Mouse (Mus musculus) heart, embryonic 10.5 days (tissue): ENCODE data around the gene Pde11a. TPM values are rescaled to one million over a fixed set of nuclear protein-coding genes. Genes with fewer than 3 reads are reported as not detected.
"Not testable (repeated sequence)": the region's sequence is repeated elsewhere in the genome, so short reads cannot be mapped to it uniquely, and the experiment has no call there.

Experiments used
- DNase-seq: peaks from one replicate; pipeline ENCODE4 v3.0.0-alpha.2; 2017; ENCODE audit warnings: low spot score
- H3K27ac ChIP-seq: fragments of 300-500 bp; sonication (generic); 2 replicates; pipeline ENCODE4 v1.5.1; 2016; ENCODE audit warnings: mild to moderate bottlenecking
- H3K27me3 ChIP-seq: fragments of 300-500 bp; sonication (generic); 2 replicates; pipeline ENCODE4 v1.6.1; 2016; ENCODE audit warnings: mild to moderate bottlenecking; ENCODE audit not compliant: poor library complexity, insufficient read depth, severe bottlenecking
- H3K36me3 ChIP-seq: fragments of 300-500 bp; sonication (generic); 2 replicates; pipeline ENCODE4 v1.6.1; 2016; ENCODE audit warnings: mild to moderate bottlenecking, moderate library complexity
- H3K4me1 ChIP-seq: fragments of 300-500 bp; sonication (generic); 2 replicates; pipeline ENCODE4 v1.6.1; 2016; ENCODE audit warnings: mild to moderate bottlenecking
- H3K4me3 ChIP-seq: fragments of 300-500 bp; sonication (generic); 2 replicates; pipeline ENCODE4 v1.5.1; 2016; ENCODE audit warnings: mild to moderate bottlenecking, moderate library complexity
- H3K9me3 ChIP-seq: fragments of 300-500 bp; sonication (generic); 2 replicates; pipeline ENCODE4 v1.6.1; 2016; ENCODE audit warnings: mild to moderate bottlenecking, moderate library complexity
- whole genome bisulfite sequencing: fragments of 180-500 bp; shearing (Covaris S2); methylation state at CpG from one replicate; pipeline ENCODE4 v1.1.7; 2016; 5-methylcytosine and 5-hydroxymethylcytosine counted together
- polyA plus RNA-seq: library from polyadenylated mRNA; unstranded; fragments of >200 nt; fragmentation: Nextera tagmentation; extraction: Ambion mirVana; gene quantifications from 2 replicates; pipeline ENCODE4 v1.2.1, GENCODE M21; 2016

Gene Pde11a
- polyA plus RNA-seq, 1 experiment from 2014 or later, result 0.62 TPM

GRCm38 (mm10) chr2:75985124-75985523, 353.4 kb downstream of the Pde11a start:
- no peak overlapping the region for H3K4me3 ChIP-seq
- DNase-seq, result no peak
- no peak overlapping the region for H3K27ac ChIP-seq
- no peaks in the 10 kb centered on the region for H3K36me3 ChIP-seq
- peaks cover 9% of the 10 kb centered on the region; the same call in 1 of the 2 replicates for H3K4me1 ChIP-seq
- WGBS, result 4% methylated on average over 2 of the region's 2 CpGs
- H3K27me3 ChIP-seq, result no peaks in the 10 kb centered on the region
- H3K9me3 ChIP-seq, result no peaks in the 10 kb centered on the region

GRCm38 (mm10) chr2:75983847-75984246, 354.7 kb downstream of the Pde11a start:
- DNase-seq, result no peak
- Histone ChIP-seq H3K4me3 (no peak overlapping the region), H3K4me1 (peaks cover 9% of the 10 kb centered on the region; the same call in 1 of the 2 replicates), H3K27ac (no peak overlapping the region), H3K27me3 (no peaks in the 10 kb centered on the region), H3K9me3 (no peaks in the 10 kb centered on the region), H3K36me3 (no peaks in the 10 kb centered on the region)
- 82% methylated on average over 3 of the region's 3 CpGs for WGBS

GRCm38 (mm10) chr2:75983091-75983490, 355.5 kb downstream of the Pde11a start:
- peaks cover 4% of the 10 kb centered on the region; the same call in 1 of the 2 replicates for H3K4me1 ChIP-seq
- H3K4me3 ChIP-seq, result no peak overlapping the region
- no peaks in the 10 kb centered on the region for H3K36me3 ChIP-seq
- WGBS, result 94% methylated on average over 3 of the region's 3 CpGs
- H3K9me3 ChIP-seq, result no peaks in the 10 kb centered on the region
- no peak overlapping the region for H3K27ac ChIP-seq
- DNase-seq, result no peak
- no peaks in the 10 kb centered on the region for H3K27me3 ChIP-seq

- WGBS, result 88% methylated on average over 4 of the region's 4 CpGs
- DNase-seq, result no peak
- Histone ChIP-seq H3K4me3 (no peak overlapping the region), H3K27ac (no peak overlapping the region), H3K36me3 (no peaks in the 10 kb centered on the region), H3K9me3 (no peaks in the 10 kb centered on the region), H3K27me3 (no peaks in the 10 kb centered on the region), H3K4me1 (0 out of 2 replicates have a peak, but pooled peaks cover 3% of the 10 kb centered on the region)
Observed at GRCm38 (mm10) chr2:75982626-75983025, 355.9 kb downstream of the Pde11a start.

GRCm38 (mm10) chr2:75981440-75982081, 357.0 kb downstream of the Pde11a start, which contains the start of gene Ttc30a1:
Gene Ttc30a1 (minus strand): TSS chr2:75981967.
- Histone ChIP-seq H3K4me3 (peak within 1 kb of the TSS; percentile 60), H3K27ac (peak within 1 kb of the TSS; percentile 89)
- H3K36me3 ChIP-seq, H3K27me3 ChIP-seq, H3K9me3 ChIP-seq, H3K4me1 ChIP-seq: not testable (repeated sequence)
- WGBS, result 5% methylated on average over 34 of the region's 34 CpGs
- DNase-seq, result peak; percentile 93

- WGBS, result 91% methylated on average over 13 of the region's 13 CpGs
- not testable (repeated sequence) for H3K9me3 ChIP-seq, H3K36me3 ChIP-seq, DNase-seq, H3K4me1 ChIP-seq, H3K27me3 ChIP-seq
- peak overlapping the region; percentile 89; the same call in 1 of the 2 replicates for H3K27ac ChIP-seq
- peak overlapping the region; percentile 60 for H3K4me3 ChIP-seq
Observed at GRCm38 (mm10) chr2:75980933-75981439, 357.6 kb downstream of the Pde11a start.

GRCm38 (mm10) chr2:75977752-75978368, 360.7 kb downstream of the Pde11a start, which contains the start of gene Ttc30a2:
Gene Ttc30a2 (minus strand): TSS chr2:75978170.
- peak within 1 kb of the TSS; percentile 40 for H3K4me3 ChIP-seq
- not testable (repeated sequence) for H3K27me3 ChIP-seq, H3K36me3 ChIP-seq, H3K4me1 ChIP-seq, H3K27ac ChIP-seq, DNase-seq, H3K9me3 ChIP-seq
- 15% methylated on average over 18 of the region's 24 CpGs for WGBS

GRCm38 (mm10) chr2:75976070-75976469, 362.5 kb downstream of the Pde11a start:
- H3K36me3 ChIP-seq, H3K4me1 ChIP-seq, H3K4me3 ChIP-seq, DNase-seq, H3K9me3 ChIP-seq, H3K27ac ChIP-seq, H3K27me3 ChIP-seq: not testable (repeated sequence)
- WGBS, result 87% methylated on average over 2 of the region's 2 CpGs

- Histone ChIP-seq H3K27me3 (no peaks in the 10 kb centered on the region), H3K9me3 (no peaks in the 10 kb centered on the region), H3K4me1 (no peaks in the 10 kb centered on the region), H3K27ac (no peak overlapping the region), H3K36me3 (no peaks in the 10 kb centered on the region), H3K4me3 (no peak overlapping the region)
- WGBS, result 55% methylated on average over 9 of the region's 9 CpGs
- DNase-seq, result no peak
Observed at GRCm38 (mm10) chr2:75974131-75974530, 364.4 kb downstream of the Pde11a start.

- peak overlapping the region; percentile 59; the same call in 1 of the 2 replicates for H3K27ac ChIP-seq
- peak overlapping the region; percentile 50 for H3K4me3 ChIP-seq
- 0 out of 2 replicates have a peak, but pooled peaks cover 5% of the 10 kb centered on the region for H3K27me3 ChIP-seq
- no peaks in the 10 kb centered on the region for H3K36me3 ChIP-seq
- H3K4me1 ChIP-seq, result peaks cover 29% of the 10 kb centered on the region
- 23% methylated on average over 5 of the region's 5 CpGs for WGBS
- no peaks in the 10 kb centered on the region for H3K9me3 ChIP-seq
- DNase-seq, result no peak
Observed at GRCm38 (mm10) chr2:75964972-75965371, 373.6 kb downstream of the Pde11a start.

- DNase-seq, result no peak
- 11% methylated on average over 14 of the region's 14 CpGs for WGBS
- Histone ChIP-seq H3K27ac (0 out of 2 replicates have a peak overlapping the region, but pooled peaks have one; percentile 59), H3K36me3 (no peaks in the 10 kb centered on the region), H3K27me3 (0 out of 2 replicates have a peak, but pooled peaks cover 5% of the 10 kb centered on the region), H3K9me3 (no peaks in the 10 kb centered on the region), H3K4me1 (peaks cover 33% of the 10 kb centered on the region), H3K4me3 (peak overlapping the region; percentile 50)
Observed at GRCm38 (mm10) chr2:75964512-75964911, 374.1 kb downstream of the Pde11a start.

- 0 out of 2 replicates have a peak, but pooled peaks cover 5% of the 10 kb centered on the region for H3K27me3 ChIP-seq
- H3K9me3 ChIP-seq, result no peaks in the 10 kb centered on the region
- peaks cover 38% of the 10 kb centered on the region for H3K4me1 ChIP-seq
- WGBS, result 60% methylated on average over 5 of the region's 5 CpGs
- no peak for DNase-seq
- H3K36me3 ChIP-seq, result no peaks in the 10 kb centered on the region
- H3K4me3 ChIP-seq, result peak overlapping the region; percentile 50
- H3K27ac ChIP-seq, result peak overlapping the region; percentile 59; the same call in 1 of the 2 replicates
Observed at GRCm38 (mm10) chr2:75964051-75964450, 374.5 kb downstream of the Pde11a start.

- Histone ChIP-seq H3K4me3 (no peak overlapping the region), H3K36me3 (no peaks in the 10 kb centered on the region), H3K27me3 (0 out of 2 replicates have a peak, but pooled peaks cover 5% of the 10 kb centered on the region), H3K4me1 (peaks cover 38% of the 10 kb centered on the region), H3K9me3 (no peaks in the 10 kb centered on the region), H3K27ac (peak overlapping the region; percentile 59)
- no peak for DNase-seq
- WGBS, result 69% methylated on average over 10 of the region's 10 CpGs
Observed at GRCm38 (mm10) chr2:75963211-75963840, 375.2 kb downstream of the Pde11a start.
